Mouse (Mus musculus) urinary bladder, postnatal 14 days (tissue): Measurements from ENCODE around the gene Clgn.

Experiments
- DNase-seq: peaks from one replicate; pipeline ENCODE4 v3.0.0; 2021; ENCODE audit warnings: low spot score

The Clgn gene

GRCm38 (mm10) chr8:83389316-83390005 lies at the start of gene Clgn:
Gene Clgn (plus strand): TSS chr8:83389867.
- peak; percentile 28 for DNase-seq

- no peak for DNase-seq
Observed at GRCm38 (mm10) chr8:83342076-83342475, 47.6 kb upstream of the Clgn start.

GRCm38 (mm10) chr8:83342693-83343092 lies 47.0 kb upstream of the Clgn start:
- no peak for DNase-seq

GRCm38 (mm10) chr8:83348263-83348662 lies 41.4 kb upstream of the Clgn start, which contains the start of gene Mgat4d:
Gene Mgat4d (plus strand): TSS chr8:83348471.
- no peak for DNase-seq

DNA sequence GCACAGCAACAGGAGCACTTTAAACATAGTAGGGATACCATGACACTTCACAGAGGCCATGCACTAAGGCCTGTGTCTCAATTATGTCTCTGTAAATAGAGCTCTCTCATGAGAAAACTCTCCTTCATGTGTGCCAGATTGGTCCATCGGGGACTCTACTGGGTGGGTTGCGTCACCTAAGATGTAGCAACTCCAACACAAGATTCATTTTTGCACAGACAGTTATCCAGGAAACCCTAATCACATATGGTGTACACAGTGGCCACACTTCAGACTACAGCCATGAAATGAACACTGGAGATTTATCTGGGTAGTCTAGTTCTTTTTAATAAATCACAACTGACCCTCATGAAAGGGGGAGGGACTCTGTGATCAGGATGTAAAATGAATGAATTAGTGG lies 38.4 kb upstream of the Clgn start:
- DNase-seq: no peak

DNA sequence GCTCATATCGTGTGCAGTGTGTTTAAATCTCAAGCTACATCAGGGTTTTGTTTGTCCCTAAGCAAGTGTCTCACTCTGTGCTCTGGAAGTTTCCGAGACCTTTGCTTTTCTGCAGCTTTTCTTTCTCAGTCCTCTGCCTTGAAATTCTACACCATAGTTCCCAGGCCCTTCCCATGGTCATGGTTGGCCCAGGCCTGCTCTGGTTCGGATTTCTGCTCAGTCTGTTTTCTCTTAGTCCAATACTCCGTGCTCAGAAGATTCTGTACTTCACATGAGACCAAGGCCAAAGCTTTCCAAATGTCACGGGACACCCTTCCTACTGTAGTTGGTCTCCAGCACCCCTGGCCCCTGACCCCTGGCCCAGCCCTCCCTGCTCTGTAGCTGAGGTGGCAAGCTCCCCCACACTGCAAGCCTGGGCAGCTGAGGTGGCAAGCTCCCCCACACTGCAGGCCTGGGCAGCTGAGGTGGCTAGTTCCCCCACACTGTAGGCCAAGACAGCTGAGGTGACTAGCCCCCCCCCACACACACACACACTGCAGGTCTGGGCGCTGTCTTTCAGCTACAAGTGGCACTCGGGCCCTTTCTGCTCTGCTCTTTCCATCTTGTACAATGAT lies 26.4 kb upstream of the Clgn start:
- peak; percentile 4 for DNase-seq

- DNase-seq: no peak
Observed at GRCm38 (mm10) chr8:83377231-83377630, 12.4 kb upstream of the Clgn start.

GRCm38 (mm10) chr8:83380141-83380540 lies 9.5 kb upstream of the Clgn start:
- DNase-seq: no peak

DNA sequence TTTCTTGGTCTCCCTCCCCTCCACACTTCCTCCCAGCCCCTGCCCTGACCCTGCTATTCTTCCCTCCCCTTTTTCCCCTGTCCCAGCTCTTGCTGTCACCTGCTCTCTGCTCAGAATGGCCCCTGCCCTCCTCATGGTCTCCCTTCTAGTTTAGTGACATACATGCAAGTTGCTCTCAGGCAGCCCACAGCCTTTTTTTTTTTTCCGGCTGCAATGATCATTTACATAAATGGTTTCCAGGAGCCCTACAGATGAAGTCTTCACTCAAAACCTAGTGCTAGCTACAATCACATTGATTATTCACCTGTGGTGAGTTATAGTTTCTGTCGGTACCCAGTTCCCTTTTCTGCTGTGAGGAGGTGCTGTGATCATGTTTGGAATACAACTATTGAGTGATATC lies 8.7 kb upstream of the Clgn start:
- DNase-seq: no peak

DNA sequence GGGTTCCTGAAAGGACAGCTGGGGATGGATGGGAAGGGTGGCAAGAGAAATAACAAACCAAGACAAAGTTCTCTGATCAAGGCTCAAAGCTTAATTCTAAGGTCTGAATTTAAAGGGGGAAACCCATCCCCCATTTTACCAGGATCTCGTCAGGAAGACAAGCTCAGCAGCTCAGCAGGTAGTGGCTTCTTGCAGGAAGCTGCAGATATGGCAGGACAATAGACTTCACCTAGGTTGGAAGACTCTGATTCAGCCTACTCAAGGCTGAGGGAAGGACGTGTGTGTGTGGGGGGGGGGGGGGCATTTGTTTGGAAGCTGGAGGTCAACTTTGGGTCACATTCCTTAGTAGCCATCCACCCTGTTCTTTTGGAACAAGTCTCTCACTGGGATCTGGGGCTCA lies 6.8 kb upstream of the Clgn start:
- no peak for DNase-seq

DNA sequence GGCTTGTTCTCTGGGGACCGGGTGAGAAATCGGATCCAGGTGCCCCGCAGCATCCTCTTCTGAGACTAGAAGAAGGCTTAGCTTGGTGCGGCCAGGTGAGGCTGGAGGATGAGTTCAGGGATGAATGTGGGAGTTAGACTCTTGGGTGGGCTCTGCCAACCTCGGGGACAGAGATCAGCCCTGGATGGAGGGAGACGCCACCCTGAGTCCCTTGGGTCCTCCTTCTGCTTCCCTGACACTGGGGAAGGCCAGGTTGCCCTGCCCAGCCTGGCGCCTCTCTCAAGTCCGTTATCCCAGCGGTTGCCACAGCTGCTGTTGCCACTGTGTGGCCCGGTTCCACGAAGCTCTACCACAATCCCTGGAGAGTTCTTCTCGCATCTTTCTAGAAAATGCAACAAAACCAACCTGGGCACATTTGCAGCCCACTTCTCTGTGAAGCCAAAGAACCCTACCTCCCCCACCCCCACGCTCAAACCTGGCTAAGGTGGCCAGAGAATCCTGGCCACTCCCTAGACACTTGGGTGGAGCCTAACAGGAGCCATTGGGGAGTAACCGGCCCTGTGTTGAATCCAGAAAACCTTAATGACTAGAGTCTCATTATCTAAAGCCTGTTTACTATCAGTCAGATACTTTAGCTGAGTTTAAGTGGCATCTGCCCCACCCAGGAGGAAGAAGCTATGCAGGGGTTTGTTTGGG lies 487 bp downstream of the Clgn start:
- no peak for DNase-seq

DNA sequence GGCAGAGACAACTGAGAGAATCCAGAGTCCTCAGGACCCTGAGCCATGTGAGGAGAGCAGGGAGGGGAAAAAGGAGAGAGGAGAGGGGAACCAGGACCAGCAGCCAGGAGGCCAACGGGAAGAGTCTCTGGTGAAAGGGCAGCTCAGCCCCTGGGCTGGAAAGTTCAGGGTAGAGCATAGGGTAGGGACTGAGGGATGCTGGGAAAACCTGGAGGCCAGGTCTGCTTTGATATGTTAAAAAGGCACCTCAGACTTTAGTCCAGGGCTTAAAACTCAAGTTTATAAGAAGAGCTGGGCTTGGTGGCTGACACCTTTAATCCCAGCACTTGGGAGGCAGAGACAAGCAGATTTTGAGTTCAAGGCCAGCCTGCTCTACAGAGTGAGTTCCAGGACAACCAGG lies 2.9 kb downstream of the Clgn start:
- no peak for DNase-seq

DNA sequence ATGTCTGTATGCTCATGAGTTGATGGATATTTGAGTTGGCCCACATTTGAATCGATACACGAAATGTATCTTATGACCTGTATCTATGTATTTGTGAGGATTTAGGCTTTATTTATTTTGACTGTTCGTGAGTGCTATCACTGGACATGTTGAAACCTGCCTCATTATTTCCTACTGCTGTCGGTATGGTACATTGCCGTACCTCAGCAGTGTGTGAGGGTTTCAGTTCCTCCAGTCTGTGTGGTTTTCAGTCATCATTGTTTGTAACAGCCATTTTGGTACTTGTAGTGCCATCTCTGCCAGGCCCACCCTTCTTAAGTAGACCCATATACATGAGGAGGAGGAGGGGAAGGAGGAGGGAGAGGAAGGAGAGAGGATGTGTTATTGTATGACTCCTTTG lies 4.7 kb downstream of the Clgn start:
- no peak for DNase-seq

DNA sequence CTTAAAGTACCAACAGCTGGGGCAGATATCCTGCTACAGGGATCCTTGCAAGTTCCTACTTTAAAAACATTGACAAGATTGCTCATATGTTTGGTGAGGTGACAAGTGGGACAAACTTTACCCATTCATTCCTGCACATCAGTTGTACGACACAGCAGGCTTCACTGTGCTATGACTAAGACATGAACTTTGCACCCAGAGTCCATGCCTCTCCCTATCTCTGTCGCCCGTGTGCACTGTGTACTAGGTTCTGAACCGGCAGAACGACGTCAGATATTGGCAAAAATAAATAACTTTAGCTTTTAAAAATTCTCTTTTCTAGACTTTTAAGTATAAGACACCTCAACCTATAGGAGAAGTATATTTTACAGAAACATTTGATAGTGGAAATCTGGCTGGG lies 7.0 kb downstream of the Clgn start:
- DNase-seq: no peak

- no peak for DNase-seq
Observed at GRCm38 (mm10) chr8:83397726-83398125, 8.1 kb downstream of the Clgn start.

DNA sequence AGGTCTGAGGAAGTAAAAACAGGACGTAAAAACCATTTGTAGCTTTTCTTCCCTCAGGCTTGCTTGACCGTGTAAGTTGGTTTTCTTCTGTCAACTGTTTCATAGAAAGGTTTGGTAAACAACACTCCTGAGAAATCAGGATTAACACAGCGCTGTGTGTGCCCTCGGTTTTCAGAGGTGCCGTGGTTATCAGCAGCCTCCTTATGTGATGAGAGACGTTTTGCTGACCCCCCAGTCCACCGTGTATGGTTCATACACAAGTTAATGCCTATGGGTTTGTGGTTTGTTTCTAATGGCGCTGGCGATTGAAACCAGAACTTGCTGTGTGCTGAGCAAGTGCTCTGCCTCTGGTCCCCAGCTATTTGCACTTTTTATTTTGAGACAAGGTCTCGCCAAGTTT lies 15.9 kb downstream of the Clgn start:
- no peak for DNase-seq

DNA sequence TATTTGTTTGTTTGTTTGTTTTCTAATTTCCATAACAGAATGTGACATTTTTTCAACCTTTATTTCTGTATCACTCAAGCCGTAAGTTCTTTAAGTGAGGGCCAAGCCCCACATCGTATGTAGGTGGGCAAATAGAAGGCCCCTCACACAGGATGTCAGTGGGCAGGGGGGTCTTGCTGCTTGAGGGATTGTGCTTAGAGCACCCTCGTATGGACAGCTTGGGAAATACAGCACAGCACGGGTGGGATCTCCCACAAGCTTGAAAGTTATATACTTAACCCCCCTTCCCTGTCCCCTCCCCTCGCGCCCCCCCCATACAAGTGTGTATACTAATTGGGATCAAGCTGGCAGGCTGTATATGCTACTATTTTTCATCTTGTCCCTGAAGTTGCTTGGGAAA lies 17.2 kb downstream of the Clgn start:
- DNase-seq: no peak

GRCm38 (mm10) chr8:83408496-83408895 lies 18.8 kb downstream of the Clgn start:
- no peak for DNase-seq

GRCm38 (mm10) chr8:83416878-83417277 lies 27.2 kb downstream of the Clgn start:
- DNase-seq: no peak

DNA sequence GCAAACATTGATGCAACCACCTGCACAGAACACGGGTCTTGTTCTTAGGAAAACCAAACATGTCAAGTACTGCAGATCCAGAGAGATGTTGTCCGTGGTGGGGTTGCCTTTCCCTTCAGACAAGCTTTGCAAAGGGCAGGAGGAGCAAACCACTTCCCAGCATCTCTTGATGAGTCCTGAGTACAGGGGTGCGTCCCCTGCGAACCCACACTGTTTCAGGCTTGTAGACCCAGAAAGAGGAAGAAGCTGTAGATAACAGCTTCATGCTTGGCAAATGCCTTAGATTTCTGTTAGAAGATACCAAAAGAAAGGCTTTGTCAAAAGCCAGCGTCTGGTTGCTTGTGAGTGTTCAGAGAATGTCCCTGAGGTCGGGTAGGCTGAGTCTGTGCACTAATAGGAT lies 28.3 kb downstream of the Clgn start:
- no peak for DNase-seq

- DNase-seq: no peak
Observed at GRCm38 (mm10) chr8:83418805-83419516, 29.3 kb downstream of the Clgn start.

DNA sequence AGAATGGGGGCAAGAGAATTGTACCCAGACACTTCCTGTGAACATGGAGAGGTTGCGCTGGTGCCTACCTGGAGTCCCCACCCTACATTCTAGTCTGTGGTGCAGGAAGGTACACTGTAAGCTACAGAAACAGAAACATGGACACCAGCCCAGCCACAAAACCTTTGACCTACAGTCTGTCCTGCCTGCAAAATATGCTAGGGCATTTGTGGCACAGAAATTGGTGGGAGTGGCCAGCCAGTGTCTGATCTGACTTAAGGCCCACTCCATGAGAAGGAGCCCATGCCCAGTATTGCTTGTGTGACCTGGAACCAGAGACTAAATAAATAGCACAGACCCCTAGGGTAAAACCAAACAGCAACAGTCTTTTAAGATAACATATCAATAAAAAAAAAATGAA lies 31.7 kb downstream of the Clgn start:
- no peak for DNase-seq
